Mouse (Mus musculus) olfactory bulb, adult 2 months (tissue): ENCODE data around the gene Tpgs1. TPM values are rescaled to one million over a fixed set of nuclear protein-coding genes. Genes with fewer than 3 reads are reported as not detected.

Experiments used
- H3K27ac ChIP-seq: fragments of 200-500 bp; 2 replicates; pipeline ENCODE4 v1.5.1; 2012; ENCODE audit warnings: low read depth, low read length; ENCODE audit not compliant: insufficient read depth
- H3K4me1 ChIP-seq: fragments of 200-500 bp; 2 replicates; pipeline ENCODE4 v1.6.1; 2012; ENCODE audit warnings: low read length; ENCODE audit not compliant: control insufficient read depth, insufficient read depth
- H3K4me3 ChIP-seq: fragments of 200-500 bp; 2 replicates; pipeline ENCODE4 v1.5.1; 2012; ENCODE audit warnings: mild to moderate bottlenecking, low read depth, low read length, moderate library complexity; ENCODE audit not compliant: insufficient read depth
- CTCF ChIP-seq: fragments of 200-500 bp; IDR thresholded peaks from 2 replicates; pipeline ENCODE4 v1.5.1; 2012; ENCODE audit warnings: low read depth, mild to moderate bottlenecking, low read length, moderate library complexity; ENCODE audit not compliant: insufficient read depth
- POLR2A ChIP-seq: fragments of 200-500 bp; IDR thresholded peaks from 2 replicates; pipeline ENCODE4 v1.6.1; 2012; ENCODE audit warnings: mild to moderate bottlenecking, low read depth, low read length, moderate library complexity; ENCODE audit not compliant: insufficient read depth
- WGBS: fragments of 180-500 bp; shearing (Covaris S2); methylation state at CpG from one replicate; pipeline ENCODE4 v1.1.7; 2018; 5-methylcytosine and 5-hydroxymethylcytosine counted together
- polyA plus RNA-seq: library from polyadenylated mRNA; stranded (reverse); fragments of >200 nt; gene quantifications from 2 replicates; pipeline ENCODE4 v1.2.4, GENCODE M21; 2012; ENCODE audit warnings: low replicate concordance; ENCODE audit not compliant: missing spikeins, insufficient read depth, insufficient read length

The Tpgs1 gene
- polyA plus RNA-seq, 1 experiment = not detected

- Histone ChIP-seq H3K27ac (no peak overlapping the region), H3K4me1 (peaks cover 11% of the 10 kb centered on the region), H3K4me3 (no peak overlapping the region)
- TF ChIP-seq POLR2A = no peak
- TF ChIP-seq CTCF = no peak
- WGBS = 68% methylated on average over 44 of the region's 44 CpGs
Measured at GRCm38 (mm10) chr10:79675346-79676035, 6.3 kb downstream of the Tpgs1 start.

- H3K4me3 ChIP-seq = peak overlapping the region; percentile 56
- H3K27ac ChIP-seq = peak overlapping the region; percentile 52
- peaks cover 18% of the 10 kb centered on the region for H3K4me1 ChIP-seq
- no peak for TF ChIP-seq POLR2A
- 36% methylated on average over 11 of the region's 11 CpGs for WGBS
Measured at GRCm38 (mm10) chr10:79680606-79681495, 11.7 kb downstream of the Tpgs1 start.

- 1% methylated on average over 84 of the region's 84 CpGs for WGBS
- Histone ChIP-seq H3K4me3 (peak within 1 kb of the TSS; percentile 62), H3K4me1 (peaks cover 18% of the 10 kb centered on the region), H3K27ac (peak within 1 kb of the TSS; percentile 52)
- TF ChIP-seq POLR2A (peak; percentile 89), CTCF (no peak)
Measured at GRCm38 (mm10) chr10:79681591-79682245, 12.5 kb downstream of the Tpgs1 start, which contains the start of gene Cdc34. Gene Cdc34, plus strand, starts transcription at chr10:79682195.

GRCm38 (mm10) chr10:79682551-79682915 lies 13.4 kb downstream of the Tpgs1 start:
- Histone ChIP-seq H3K4me3 (peak overlapping the region; percentile 62), H3K27ac (no peak overlapping the region), H3K4me1 (peaks cover 18% of the 10 kb centered on the region)
- TF ChIP-seq POLR2A (no peak), CTCF (no peak)
- WGBS = 2% methylated on average over 10 of the region's 10 CpGs

GRCm38 (mm10) chr10:79682916-79683582 lies 13.9 kb downstream of the Tpgs1 start:
- under 1% methylated on average over 10 of the region's 10 CpGs for WGBS
- H3K4me3 ChIP-seq = peak overlapping the region; percentile 62
- no peak overlapping the region for H3K27ac ChIP-seq
- peaks cover 18% of the 10 kb centered on the region for H3K4me1 ChIP-seq
- TF ChIP-seq CTCF (peak; percentile 16; the same call in 1 of the 2 replicates), POLR2A (no peak)

- 82% methylated on average over 6 of the region's 6 CpGs for WGBS
- no peak overlapping the region for H3K4me3 ChIP-seq
Measured at GRCm38 (mm10) chr10:79683726-79684640, 14.8 kb downstream of the Tpgs1 start.

GRCm38 (mm10) chr10:79684770-79685600 lies 15.8 kb downstream of the Tpgs1 start:
- 92% methylated on average over 25 of the region's 25 CpGs for WGBS
- no peak overlapping the region for H3K4me3 ChIP-seq
- no peak overlapping the region for H3K27ac ChIP-seq
- TF ChIP-seq CTCF = no peak
- H3K4me1 ChIP-seq = peaks cover 18% of the 10 kb centered on the region

More at GRCm38 (mm10) chr10:79683726-79684640, 14.8 kb downstream of the Tpgs1 start:
- TF ChIP-seq CTCF (no peak), POLR2A (no peak)
- H3K4me1 ChIP-seq = peaks cover 18% of the 10 kb centered on the region
- H3K27ac ChIP-seq = no peak overlapping the region
